Mouse (Mus musculus) midbrain, embryonic 13.5 days (tissue): ENCODE measurements around the gene Rab37. TPM values are rescaled to one million over a fixed set of nuclear protein-coding genes. Genes with fewer than 3 reads are reported as not detected.

Experiments used
- ATAC-seq: fragments of 200-750 bp; cut with Nextera tagmentation; 2 replicates; pipeline ENCODE4 v1.8.0; 2017; ENCODE audit warnings: mild to moderate bottlenecking, moderate TSS enrichment, moderate library complexity
- H3K27ac ChIP-seq: fragments of 300-500 bp; sonication (generic); 2 replicates; pipeline ENCODE4 v1.5.1; 2015; ENCODE audit warnings: inconsistent platforms, mild to moderate bottlenecking, moderate library complexity
- H3K27me3 ChIP-seq: fragments of 300-500 bp; sonication (generic); 2 replicates; pipeline ENCODE4 v1.6.1; 2015; ENCODE audit warnings: mild to moderate bottlenecking, inconsistent platforms
- H3K36me3 ChIP-seq: fragments of 300-500 bp; sonication (generic); 2 replicates; pipeline ENCODE4 v1.6.1; 2015; ENCODE audit warnings: mild to moderate bottlenecking, inconsistent platforms
- H3K4me1 ChIP-seq: fragments of 300-500 bp; sonication (generic); replicated peaks from 2 replicates; pipeline ENCODE4 v1.6.1; 2015; ENCODE audit warnings: inconsistent platforms
- H3K4me2 ChIP-seq: fragments of 300-500 bp; sonication (generic); replicated peaks from 2 replicates; pipeline ENCODE4 v1.6.1; 2015; ENCODE audit warnings: moderate library complexity, mild to moderate bottlenecking, inconsistent platforms
- H3K4me3 ChIP-seq: fragments of 300-500 bp; sonication (generic); replicated peaks from 2 replicates; pipeline ENCODE4 v1.5.1; 2015; ENCODE audit warnings: mild to moderate bottlenecking, inconsistent platforms
- H3K9ac ChIP-seq: fragments of 300-500 bp; sonication (generic); replicated peaks from 2 replicates; pipeline ENCODE4 v1.6.1; 2015; ENCODE audit warnings: mild to moderate bottlenecking, inconsistent platforms
- H3K9me3 ChIP-seq: fragments of 300-500 bp; sonication (generic); 2 replicates; pipeline ENCODE4 v1.6.1; 2016; ENCODE audit warnings: mild to moderate bottlenecking, inconsistent platforms
- WGBS: fragments of 180-500 bp; shearing (Covaris S2); methylation state at CpG from one replicate; pipeline ENCODE4 v1.1.7; 2015; 5-methylcytosine and 5-hydroxymethylcytosine counted together
- polyA plus RNA-seq: library from polyadenylated mRNA; unstranded; fragments of >200 nt; fragmentation: Nextera tagmentation; extraction: Ambion mirVana; gene quantifications from 2 replicates; pipeline ENCODE4 v1.2.1, GENCODE M21; 2015

The Rab37 gene
- polyA plus RNA-seq, 1 experiment from 2014 or later: 1.3 TPM

- Histone ChIP-seq H3K9ac (no peak overlapping the region), H3K27ac (no peak overlapping the region), H3K4me1 (peaks cover 12% of the 10 kb centered on the region; the same call in 1 of the 2 replicates), H3K4me3 (no peak overlapping the region), H3K4me2 (no peak overlapping the region), H3K27me3 (no peaks in the 10 kb centered on the region), H3K9me3 (no peaks in the 10 kb centered on the region), H3K36me3 (no peaks in the 10 kb centered on the region)
- WGBS: 91% methylated on average over 8 of the region's 8 CpGs
- no peak for ATAC-seq
Measured at GRCm38 (mm10) chr11:115108176-115108575, 16.9 kb downstream of the Rab37 start.

- H3K36me3 ChIP-seq: no peaks in the 10 kb centered on the region
- H3K9ac ChIP-seq: no peak overlapping the region
- no peak overlapping the region for H3K27ac ChIP-seq
- H3K27me3 ChIP-seq: no peaks in the 10 kb centered on the region
- H3K4me1 ChIP-seq: peaks cover 12% of the 10 kb centered on the region; the same call in 1 of the 2 replicates
- H3K4me3 ChIP-seq: no peak overlapping the region
- 80% methylated on average over 5 of the region's 5 CpGs for WGBS
- no peak for ATAC-seq
- H3K9me3 ChIP-seq: no peaks in the 10 kb centered on the region
- H3K4me2 ChIP-seq: no peak overlapping the region
Measured at GRCm38 (mm10) chr11:115110271-115110670, 19.0 kb downstream of the Rab37 start.

- Histone ChIP-seq H3K27me3 (no peaks in the 10 kb centered on the region), H3K9me3 (no peaks in the 10 kb centered on the region), H3K4me2 (no peak overlapping the region), H3K36me3 (no peaks in the 10 kb centered on the region), H3K4me1 (peaks cover 7% of the 10 kb centered on the region; the same call in 1 of the 2 replicates), H3K9ac (no peak overlapping the region), H3K27ac (no peak overlapping the region), H3K4me3 (no peak overlapping the region)
- no peak for ATAC-seq
- 73% methylated on average over 3 of the region's 3 CpGs for WGBS
Measured at GRCm38 (mm10) chr11:115112196-115112595, 21.0 kb downstream of the Rab37 start.

- 82% methylated on average over 9 of the region's 9 CpGs for WGBS
- no peak for ATAC-seq
Measured at GRCm38 (mm10) chr11:115119409-115119808, 28.2 kb downstream of the Rab37 start.

GRCm38 (mm10) chr11:115128483-115128882 lies 37.3 kb downstream of the Rab37 start:
- Histone ChIP-seq H3K4me3 (no peak overlapping the region), H3K4me2 (no peak overlapping the region), H3K4me1 (no peaks in the 10 kb centered on the region), H3K27me3 (no peaks in the 10 kb centered on the region), H3K36me3 (no peaks in the 10 kb centered on the region), H3K27ac (no peak overlapping the region), H3K9me3 (no peaks in the 10 kb centered on the region), H3K9ac (no peak overlapping the region)
- no peak for ATAC-seq
- WGBS: 85% methylated on average over 4 of the region's 4 CpGs

More at GRCm38 (mm10) chr11:115119409-115119808, 28.2 kb downstream of the Rab37 start:
- Histone ChIP-seq H3K27me3 (no peaks in the 10 kb centered on the region), H3K9me3 (no peaks in the 10 kb centered on the region), H3K36me3 (no peaks in the 10 kb centered on the region), H3K27ac (no peak overlapping the region), H3K4me2 (no peak overlapping the region), H3K9ac (no peak overlapping the region), H3K4me1 (no peaks in the 10 kb centered on the region), H3K4me3 (no peak overlapping the region)

- no peaks in the 10 kb centered on the region for H3K27me3 ChIP-seq
- H3K4me1 ChIP-seq: no peaks in the 10 kb centered on the region
- H3K4me2 ChIP-seq: no peak overlapping the region
- no peak overlapping the region for H3K9ac ChIP-seq
- no peak for ATAC-seq
- no peaks in the 10 kb centered on the region for H3K9me3 ChIP-seq
- WGBS: 91% methylated on average over 13 of the region's 13 CpGs
- H3K27ac ChIP-seq: no peak overlapping the region
- H3K36me3 ChIP-seq: no peaks in the 10 kb centered on the region
- no peak overlapping the region for H3K4me3 ChIP-seq
Measured at GRCm38 (mm10) chr11:115129508-115130126, 38.4 kb downstream of the Rab37 start.

- no peaks in the 10 kb centered on the region for H3K4me1 ChIP-seq
- H3K9me3 ChIP-seq: no peaks in the 10 kb centered on the region
- H3K9ac ChIP-seq: no peak overlapping the region
- ATAC-seq: no peak
- H3K4me2 ChIP-seq: no peak overlapping the region
- WGBS: 87% methylated on average over 8 of the region's 8 CpGs
- H3K4me3 ChIP-seq: no peak overlapping the region
- no peaks in the 10 kb centered on the region for H3K27me3 ChIP-seq
- H3K36me3 ChIP-seq: no peaks in the 10 kb centered on the region
- no peak overlapping the region for H3K27ac ChIP-seq
Measured at GRCm38 (mm10) chr11:115131768-115132381, 40.6 kb downstream of the Rab37 start.

GRCm38 (mm10) chr11:115133800-115134199 lies 42.6 kb downstream of the Rab37 start, which contains the start of gene Cd300lf:
Gene Cd300lf (minus strand): TSS chr11:115133992.
- Histone ChIP-seq H3K36me3 (no peaks in the 10 kb centered on the region), H3K27ac (no peak within 1 kb of the TSS), H3K9ac (no peak within 1 kb of the TSS), H3K4me3 (no peak within 1 kb of the TSS), H3K4me2 (no peak within 1 kb of the TSS), H3K27me3 (no peaks in the 10 kb centered on the region), H3K9me3 (no peaks in the 10 kb centered on the region), H3K4me1 (no peaks in the 10 kb centered on the region)
- ATAC-seq: no peak
- WGBS: 89% methylated on average over 8 of the region's 8 CpGs

GRCm38 (mm10) chr11:115138597-115139262 lies 47.5 kb downstream of the Rab37 start:
- Histone ChIP-seq H3K4me2 (no peak overlapping the region), H3K4me1 (no peaks in the 10 kb centered on the region), H3K9me3 (no peaks in the 10 kb centered on the region), H3K27ac (no peak overlapping the region), H3K27me3 (no peaks in the 10 kb centered on the region), H3K9ac (no peak overlapping the region), H3K36me3 (no peaks in the 10 kb centered on the region), H3K4me3 (no peak overlapping the region)
- 85% methylated on average over 5 of the region's 5 CpGs for WGBS
- ATAC-seq: no peak

GRCm38 (mm10) chr11:115141970-115142369 lies 50.7 kb downstream of the Rab37 start:
- no peak for ATAC-seq
- Histone ChIP-seq H3K27me3 (no peaks in the 10 kb centered on the region), H3K4me1 (no peaks in the 10 kb centered on the region), H3K9me3 (no peaks in the 10 kb centered on the region), H3K4me3 (no peak overlapping the region), H3K9ac (no peak overlapping the region), H3K4me2 (no peak overlapping the region), H3K27ac (no peak overlapping the region), H3K36me3 (no peaks in the 10 kb centered on the region)
- WGBS: 81% methylated on average over 2 of the region's 2 CpGs

GRCm38 (mm10) chr11:115147813-115148212 lies 56.6 kb downstream of the Rab37 start:
- Histone ChIP-seq H3K9me3 (no peaks in the 10 kb centered on the region), H3K27me3 (peaks cover 3% of the 10 kb centered on the region), H3K4me1 (peaks cover 15% of the 10 kb centered on the region), H3K36me3 (no peaks in the 10 kb centered on the region), H3K4me2 (no peak overlapping the region), H3K9ac (no peak overlapping the region), H3K4me3 (no peak overlapping the region), H3K27ac (no peak overlapping the region)
- WGBS: 82% methylated on average over 4 of the region's 4 CpGs
- no peak for ATAC-seq

- ATAC-seq: no peak
- H3K27me3 ChIP-seq: peaks cover 33% of the 10 kb centered on the region
- H3K36me3 ChIP-seq: no peaks in the 10 kb centered on the region
- no peaks in the 10 kb centered on the region for H3K9me3 ChIP-seq
- H3K27ac ChIP-seq: no peak overlapping the region
- H3K9ac ChIP-seq: no peak overlapping the region
- peaks cover 29% of the 10 kb centered on the region for H3K4me1 ChIP-seq
- WGBS: 83% methylated on average over 6 of the region's 6 CpGs
- no peak overlapping the region for H3K4me2 ChIP-seq
- H3K4me3 ChIP-seq: no peak overlapping the region
Measured at GRCm38 (mm10) chr11:115150741-115151254, 59.6 kb downstream of the Rab37 start.
